Mouse (Mus musculus): Measurements from ENCODE around the gene Fgf9. TPM values are rescaled to one million over a fixed set of nuclear protein-coding genes. Genes with fewer than 3 reads are reported as not detected.

The Fgf9 gene
- 12.6 and 13.3 TPM in 2 replicates for polyA plus RNA-seq (2014; fragmentation: Nextera tagmentation; extraction: Ambion mirVana)

- 0 out of 2 replicates have a peak, but pooled peaks cover 6% of the 10 kb centered on the region for H3K4me1 ChIP-seq (ENCODE audit: control insufficient read depth, insufficient read depth, low read length)
- WGBS: under 1% methylated on average over 27 of the region's 33 CpGs
- ATAC-seq (ENCODE audit: insufficient number of reproducible peaks, insufficient read depth, low FRiP score, low read depth): peak; percentile 24; the same call in 1 of the 2 replicates
- H3K36me3 ChIP-seq (ENCODE audit: control insufficient read depth, insufficient read depth, low read length): no peaks in the 10 kb centered on the region
- H3K4me2 ChIP-seq (replicated peaks; ENCODE audit: low read depth, low read length): peak within 1 kb of the TSS; percentile 89
- peak within 1 kb of the TSS; percentile 48; the same call in 1 of the 2 replicates for H3K27ac ChIP-seq (ENCODE audit: low read length)
- peak within 1 kb of the TSS; percentile 41 for H3K4me3 ChIP-seq (ENCODE audit: low read depth, low read length)
- peaks cover 18% of the 10 kb centered on the region for H3K27me3 ChIP-seq (ENCODE audit: control insufficient read depth, insufficient read depth, low read length)
- peak within 1 kb of the TSS; percentile 58; the same call in 1 of the 2 replicates for H3K9ac ChIP-seq (replicated peaks; ENCODE audit: low read depth, low read length)
- no peaks in the 10 kb centered on the region for H3K9me3 ChIP-seq (ENCODE audit: control insufficient read depth, low read depth, low read length)
These were observed at the start of gene Fgf9 for GRCm38 (mm10) chr14:58070481-58071119. Gene Fgf9, plus strand, starts transcription at chr14:58070547.

- no peak overlapping the region for H3K27ac ChIP-seq (ENCODE audit: low read length)
- H3K27me3 ChIP-seq (ENCODE audit: control insufficient read depth, insufficient read depth, low read length): no peaks in the 10 kb centered on the region
- no peak overlapping the region for H3K4me3 ChIP-seq (ENCODE audit: low read depth, low read length)
- no peak overlapping the region for H3K9ac ChIP-seq (replicated peaks; ENCODE audit: low read depth, low read length)
- 8% methylated on average over 8 of the region's 8 CpGs for WGBS
- no peaks in the 10 kb centered on the region for H3K36me3 ChIP-seq (ENCODE audit: control insufficient read depth, insufficient read depth, low read length)
- H3K9me3 ChIP-seq (ENCODE audit: control insufficient read depth, low read depth, low read length): no peaks in the 10 kb centered on the region
- H3K4me1 ChIP-seq (ENCODE audit: control insufficient read depth, insufficient read depth, low read length): no peaks in the 10 kb centered on the region
- ATAC-seq (ENCODE audit: insufficient number of reproducible peaks, insufficient read depth, low FRiP score, low read depth): no peak
- H3K4me2 ChIP-seq (replicated peaks; ENCODE audit: low read depth, low read length): no peak overlapping the region
These were observed 35.8 kb upstream of the Fgf9 start for GRCm38 (mm10) chr14:58034567-58034966.

DNA sequence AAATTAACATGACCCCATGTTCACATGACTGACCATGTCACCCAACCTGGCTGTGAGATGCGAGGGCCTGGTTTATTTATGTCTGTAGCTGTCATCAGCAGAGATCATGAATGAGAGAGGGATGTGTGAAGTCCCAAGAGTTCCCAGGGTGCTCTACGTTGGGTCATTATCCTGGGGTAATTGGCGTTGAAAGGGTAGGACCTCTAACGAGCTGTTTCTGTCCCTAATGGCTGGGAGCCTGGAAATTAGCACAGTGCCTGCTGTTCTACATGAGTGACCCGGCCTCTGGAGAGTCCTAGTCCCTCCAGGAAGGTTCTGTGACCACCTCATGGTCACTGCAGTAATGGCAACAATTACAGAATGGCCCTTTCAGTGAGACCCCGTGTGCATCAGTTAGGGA, 34.2 kb upstream of the Fgf9 start:
- no peaks in the 10 kb centered on the region for H3K36me3 ChIP-seq (ENCODE audit: control insufficient read depth, insufficient read depth, low read length)
- H3K4me3 ChIP-seq (ENCODE audit: low read depth, low read length): no peak overlapping the region
- H3K9ac ChIP-seq (replicated peaks; ENCODE audit: low read depth, low read length): no peak overlapping the region
- WGBS: 60% methylated on average over 6 of the region's 6 CpGs
- no peak overlapping the region for H3K4me2 ChIP-seq (replicated peaks; ENCODE audit: low read depth, low read length)
- no peak overlapping the region for H3K27ac ChIP-seq (ENCODE audit: low read length)
- H3K27me3 ChIP-seq (ENCODE audit: control insufficient read depth, insufficient read depth, low read length): no peaks in the 10 kb centered on the region
- H3K9me3 ChIP-seq (ENCODE audit: control insufficient read depth, low read depth, low read length): no peaks in the 10 kb centered on the region
- no peaks in the 10 kb centered on the region for H3K4me1 ChIP-seq (ENCODE audit: control insufficient read depth, insufficient read depth, low read length)
- no peak for ATAC-seq (ENCODE audit: insufficient number of reproducible peaks, insufficient read depth, low FRiP score, low read depth)

- Histone ChIP-seq H3K4me1 (ENCODE audit: control insufficient read depth, insufficient read depth, low read length) (0 out of 2 replicates have a peak, but pooled peaks cover 2% of the 10 kb centered on the region), H3K27ac (ENCODE audit: low read length) (no peak overlapping the region), H3K9ac (replicated peaks; ENCODE audit: low read depth, low read length) (no peak overlapping the region), H3K27me3 (ENCODE audit: control insufficient read depth, insufficient read depth, low read length) (no peaks in the 10 kb centered on the region), H3K36me3 (ENCODE audit: control insufficient read depth, insufficient read depth, low read length) (no peaks in the 10 kb centered on the region), H3K4me2 (replicated peaks; ENCODE audit: low read depth, low read length) (no peak overlapping the region), H3K4me3 (ENCODE audit: low read depth, low read length) (no peak overlapping the region), H3K9me3 (ENCODE audit: control insufficient read depth, low read depth, low read length) (no peaks in the 10 kb centered on the region)
- ATAC-seq (ENCODE audit: insufficient number of reproducible peaks, insufficient read depth, low FRiP score, low read depth): peak; percentile 82
- 59% methylated on average over 4 of the region's 4 CpGs for WGBS
These were observed 23.6 kb upstream of the Fgf9 start for GRCm38 (mm10) chr14:58046639-58047284.

GRCm38 (mm10) chr14:58050691-58051090, 19.7 kb upstream of the Fgf9 start:
- Histone ChIP-seq H3K9me3 (ENCODE audit: control insufficient read depth, low read depth, low read length) (no peaks in the 10 kb centered on the region), H3K9ac (replicated peaks; ENCODE audit: low read depth, low read length) (no peak overlapping the region), H3K36me3 (ENCODE audit: control insufficient read depth, insufficient read depth, low read length) (no peaks in the 10 kb centered on the region), H3K4me1 (ENCODE audit: control insufficient read depth, insufficient read depth, low read length) (0 out of 2 replicates have a peak, but pooled peaks cover 2% of the 10 kb centered on the region), H3K27me3 (ENCODE audit: control insufficient read depth, insufficient read depth, low read length) (no peaks in the 10 kb centered on the region), H3K4me3 (ENCODE audit: low read depth, low read length) (no peak overlapping the region), H3K27ac (ENCODE audit: low read length) (no peak overlapping the region), H3K4me2 (replicated peaks; ENCODE audit: low read depth, low read length) (no peak overlapping the region)
- 85% methylated on average over 5 of the region's 5 CpGs for WGBS
- ATAC-seq (ENCODE audit: insufficient number of reproducible peaks, insufficient read depth, low FRiP score, low read depth): no peak

GRCm38 (mm10) chr14:58067586-58067985, 2.8 kb upstream of the Fgf9 start:
- Histone ChIP-seq H3K36me3 (ENCODE audit: control insufficient read depth, insufficient read depth, low read length) (no peaks in the 10 kb centered on the region), H3K4me1 (ENCODE audit: control insufficient read depth, insufficient read depth, low read length) (0 out of 2 replicates have a peak, but pooled peaks cover 4% of the 10 kb centered on the region), H3K9me3 (ENCODE audit: control insufficient read depth, low read depth, low read length) (no peaks in the 10 kb centered on the region), H3K4me3 (ENCODE audit: low read depth, low read length) (no peak overlapping the region), H3K27ac (ENCODE audit: low read length) (no peak overlapping the region), H3K9ac (replicated peaks; ENCODE audit: low read depth, low read length) (no peak overlapping the region), H3K4me2 (replicated peaks; ENCODE audit: low read depth, low read length) (no peak overlapping the region), H3K27me3 (ENCODE audit: control insufficient read depth, insufficient read depth, low read length) (peaks cover 5% of the 10 kb centered on the region; the same call in 1 of the 2 replicates)
- no peak for ATAC-seq (ENCODE audit: insufficient number of reproducible peaks, insufficient read depth, low FRiP score, low read depth)
- WGBS: 62% methylated on average over 2 of the region's 2 CpGs

DNA sequence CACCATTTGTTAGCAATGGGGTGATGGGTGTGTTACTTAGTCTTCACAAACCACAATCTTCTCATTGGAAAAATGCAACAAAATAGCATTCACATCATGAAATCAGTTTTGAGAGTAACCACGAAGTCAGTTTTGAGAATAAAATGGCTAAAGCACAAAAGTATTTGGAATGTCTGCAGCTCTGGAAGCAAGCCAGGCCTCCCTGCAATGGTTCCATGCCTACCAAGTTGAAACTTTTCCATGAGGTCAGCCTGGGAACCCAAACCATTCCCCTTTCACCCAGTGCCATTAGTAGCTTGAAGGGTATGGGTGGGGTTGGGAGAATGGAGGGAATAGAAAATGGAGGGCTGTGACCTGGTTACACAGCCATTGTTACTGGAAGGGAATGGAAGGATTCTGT, 1.7 kb upstream of the Fgf9 start:
- no peak for ATAC-seq (ENCODE audit: insufficient number of reproducible peaks, insufficient read depth, low FRiP score, low read depth)
- H3K27me3 ChIP-seq (ENCODE audit: control insufficient read depth, insufficient read depth, low read length): peaks cover 12% of the 10 kb centered on the region

DNA sequence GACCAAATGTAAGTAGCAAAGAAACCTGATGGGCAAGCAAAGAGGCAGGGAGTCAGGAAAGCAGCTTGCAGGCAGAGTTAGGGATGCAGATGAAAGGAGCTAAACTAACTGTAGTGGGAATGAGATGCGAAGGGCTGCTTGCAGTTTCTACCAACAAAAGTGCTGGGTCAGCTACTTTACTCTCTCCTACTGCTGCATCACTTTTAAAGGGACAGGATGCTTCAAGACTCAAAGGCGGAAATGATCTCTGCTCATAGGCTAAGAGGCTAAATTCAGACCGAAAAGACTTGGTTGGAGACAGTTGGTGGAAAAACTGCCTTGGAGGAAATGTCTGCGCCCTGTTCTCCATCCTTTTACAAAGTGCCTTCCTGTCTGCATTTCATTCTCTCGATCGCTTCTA, 420 bp upstream of the Fgf9 start:
- Histone ChIP-seq H3K36me3 (ENCODE audit: control insufficient read depth, insufficient read depth, low read length) (no peaks in the 10 kb centered on the region), H3K27me3 (ENCODE audit: control insufficient read depth, insufficient read depth, low read length) (peaks cover 17% of the 10 kb centered on the region), H3K4me3 (ENCODE audit: low read depth, low read length) (peak overlapping the region; percentile 41; the same call in 1 of the 2 replicates), H3K4me2 (replicated peaks; ENCODE audit: low read depth, low read length) (peak overlapping the region; percentile 89), H3K9ac (replicated peaks; ENCODE audit: low read depth, low read length) (no peak overlapping the region), H3K9me3 (ENCODE audit: control insufficient read depth, low read depth, low read length) (no peaks in the 10 kb centered on the region), H3K27ac (ENCODE audit: low read length) (no peak overlapping the region), H3K4me1 (ENCODE audit: control insufficient read depth, insufficient read depth, low read length) (0 out of 2 replicates have a peak, but pooled peaks cover 6% of the 10 kb centered on the region)
- WGBS: 6% methylated on average over 6 of the region's 6 CpGs
- no peak for ATAC-seq (ENCODE audit: insufficient number of reproducible peaks, insufficient read depth, low FRiP score, low read depth)

More for the DNA sequence above, 1.7 kb upstream of the Fgf9 start:
- Histone ChIP-seq H3K27ac (ENCODE audit: low read length) (no peak overlapping the region), H3K36me3 (ENCODE audit: control insufficient read depth, insufficient read depth, low read length) (no peaks in the 10 kb centered on the region), H3K4me3 (ENCODE audit: low read depth, low read length) (no peak overlapping the region), H3K9ac (replicated peaks; ENCODE audit: low read depth, low read length) (no peak overlapping the region), H3K9me3 (ENCODE audit: control insufficient read depth, low read depth, low read length) (no peaks in the 10 kb centered on the region), H3K4me2 (replicated peaks; ENCODE audit: low read depth, low read length) (no peak overlapping the region), H3K4me1 (ENCODE audit: control insufficient read depth, insufficient read depth, low read length) (0 out of 2 replicates have a peak, but pooled peaks cover 4% of the 10 kb centered on the region)
- WGBS: 56% methylated on average over 1 of the region's 1 CpGs

Data from stomach, embryonic 14.5 days (tissue).